Mouse (Mus musculus) CH12.LX (cell line): ENCODE results near the gene Zfp639. TPM values are rescaled to one million over a fixed set of nuclear protein-coding genes. Genes with fewer than 3 reads are reported as not detected.

ENCODE experiments used
- DNase-seq: peaks from one replicate; pipeline ENCODE4 v3.0.0-alpha.2; 2013; ENCODE audit errors: extremely low read depth
- H3K27ac ChIP-seq: 2 replicates; pipeline ENCODE4 v1.5.1; 2012; ENCODE audit warnings: low read depth, mild to moderate bottlenecking, control low read depth, moderate library complexity; ENCODE audit not compliant: insufficient read depth
- H3K27me3 ChIP-seq: replicated peaks from 2 replicates; pipeline ENCODE3; 2012; ENCODE audit warnings: inconsistent platforms
- H3K36me3 ChIP-seq, 2 experiments: replicated peaks in 1 of 2; 2 replicates each; pipeline versions ENCODE3 to v1.6.1; 2012; ENCODE audit warnings: inconsistent platforms in 1 of 2, low read length in 1 of 2, mild to moderate bottlenecking in 1 of 2, mixed read lengths in 1 of 2, moderate library complexity in 1 of 2; ENCODE audit not compliant: control insufficient read depth in 1 of 2, insufficient read depth in 1 of 2
- H3K4me1 ChIP-seq, 2 experiments: 2 replicates each; pipeline ENCODE4 v1.6.1; 2012; ENCODE audit warnings: inconsistent platforms in 1 of 2, moderate library complexity in 1 of 2; ENCODE audit not compliant: insufficient read depth in 2 of 2, control insufficient read depth in 1 of 2
- H3K4me2 ChIP-seq: 2 replicates; pipeline ENCODE4 v1.6.1; 2012; ENCODE audit warnings: low read depth, mild to moderate bottlenecking, control low read depth; ENCODE audit not compliant: poor library complexity, insufficient read depth, severe bottlenecking
- H3K4me3 ChIP-seq, 3 experiments: fragments of 150-350 bp in 1 of 3; sonication (generic) in 1 of 3; replicated peaks in 1 of 3; 2 replicates each; pipeline versions ENCODE3 to v1.5.1; 2011 to 2012; ENCODE audit warnings: low read depth in 2 of 3, low read length in 2 of 3, mild to moderate bottlenecking in 2 of 3, moderate library complexity in 2 of 3, control low read depth in 1 of 3, improper control_type of control experiment in 1 of 3, inconsistent platforms in 1 of 3, mixed read lengths in 1 of 3; ENCODE audit not compliant: poor library complexity in 1 of 3
- H3K79me2 ChIP-seq: replicated peaks from 2 replicates; pipeline ENCODE4 v1.6.1; 2012; ENCODE audit warnings: mild to moderate bottlenecking, moderate library complexity; ENCODE audit not compliant: control insufficient read depth, poor library complexity, insufficient read depth, severe bottlenecking; ENCODE audit errors: extremely low read depth
- H3K9ac ChIP-seq: 2 replicates; pipeline ENCODE4 v1.6.1; 2012; ENCODE audit warnings: low read depth, mild to moderate bottlenecking, control low read depth, moderate library complexity; ENCODE audit not compliant: insufficient read depth
- H3K9me3 ChIP-seq: replicated peaks from 2 replicates; pipeline ENCODE3; 2012; ENCODE audit warnings: low read length, inconsistent platforms, mixed read lengths
- CHD1 ChIP-seq: IDR thresholded peaks from 2 replicates; pipeline ENCODE4 v1.6.1; 2012; ENCODE audit warnings: low read depth, low read length, improper control_type of control experiment, inconsistent platforms
- CTCF ChIP-seq, 2 experiments: IDR thresholded peaks in 1 of 2; conservative IDR thresholded peaks in 1 of 2; 2 replicates each; pipeline ENCODE4 v1.5.1; 2011 to 2012; ENCODE audit warnings: low read depth in 2 of 2, low read length in 2 of 2, improper control_type of control experiment in 1 of 2, inconsistent platforms in 1 of 2, mild to moderate bottlenecking in 1 of 2, moderate library complexity in 1 of 2
- E2F4 ChIP-seq: IDR thresholded peaks from 2 replicates; pipeline ENCODE4 v1.6.1; 2011; ENCODE audit warnings: low read depth, low read length, improper control_type of control experiment; ENCODE audit not compliant: insufficient replicate concordance
- ELF1 ChIP-seq: IDR thresholded peaks from 2 replicates; pipeline ENCODE4 v1.6.1; 2014; ENCODE audit warnings: low read depth, mild to moderate bottlenecking, inconsistent platforms, low read length, improper control_type of control experiment
- EP300 ChIP-seq: IDR thresholded peaks from 2 replicates; pipeline ENCODE4 v1.6.1; 2011; ENCODE audit warnings: low read length, improper control_type of control experiment
- GABPA ChIP-seq: IDR thresholded peaks from 2 replicates; pipeline ENCODE4 v1.6.1; 2012; ENCODE audit warnings: low read depth, low read length, improper control_type of control experiment, inconsistent platforms; ENCODE audit not compliant: insufficient replicate concordance
- HCFC1 ChIP-seq: IDR thresholded peaks from 2 replicates; pipeline ENCODE4 v1.6.1; 2012; ENCODE audit warnings: low read depth, mild to moderate bottlenecking, inconsistent platforms, low read length, improper control_type of control experiment
- IRF4 ChIP-seq: IDR thresholded peaks from 2 replicates; pipeline ENCODE4 v1.6.1; 2014; ENCODE audit warnings: low read depth, mild to moderate bottlenecking, inconsistent platforms, low read length, improper control_type of control experiment
- JUN ChIP-seq: IDR thresholded peaks from 2 replicates; pipeline ENCODE4 v1.6.1; 2011; ENCODE audit warnings: low read depth, mild to moderate bottlenecking, low read length, improper control_type of control experiment, moderate library complexity; ENCODE audit not compliant: insufficient read depth
- JUND ChIP-seq: conservative IDR thresholded peaks from 2 replicates; pipeline ENCODE4 v1.6.1; 2011; ENCODE audit warnings: low read depth, low read length, improper control_type of control experiment
- MAFK ChIP-seq: IDR thresholded peaks from 2 replicates; pipeline ENCODE4 v1.6.1; 2011; ENCODE audit warnings: low read length, improper control_type of control experiment; ENCODE audit not compliant: insufficient replicate concordance
- MAX ChIP-seq: IDR thresholded peaks from 2 replicates; pipeline ENCODE4 v1.6.1; 2011; ENCODE audit warnings: low read length, improper control_type of control experiment
- MAZ ChIP-seq: IDR thresholded peaks from 2 replicates; pipeline ENCODE4 v1.6.1; 2012; ENCODE audit warnings: low read depth, mild to moderate bottlenecking, inconsistent platforms, low read length, improper control_type of control experiment, moderate library complexity
- MEF2A ChIP-seq: IDR thresholded peaks from 2 replicates; pipeline ENCODE4 v1.6.1; 2014; ENCODE audit warnings: low read depth, mild to moderate bottlenecking, inconsistent platforms, low read length, improper control_type of control experiment, borderline replicate concordance
- MXI1 ChIP-seq: IDR thresholded peaks from 2 replicates; pipeline ENCODE4 v1.6.1; 2011; ENCODE audit warnings: mild to moderate bottlenecking, low read depth, low read length, improper control_type of control experiment
- MYC ChIP-seq: IDR thresholded peaks from 2 replicates; pipeline ENCODE4 v1.6.1; 2011; ENCODE audit warnings: low read depth, mild to moderate bottlenecking, improper control_type of control experiment, low read length
- NELFE ChIP-seq: IDR thresholded peaks from 2 replicates; pipeline ENCODE4 v1.6.1; 2011; ENCODE audit warnings: low read depth, low read length, improper control_type of control experiment
- NRF1 ChIP-seq: IDR thresholded peaks from 2 replicates; pipeline ENCODE4 v1.6.1; 2014; ENCODE audit warnings: low read depth, mild to moderate bottlenecking, inconsistent platforms, low read length, improper control_type of control experiment, moderate library complexity
- PAX5 ChIP-seq: IDR thresholded peaks from 2 replicates; pipeline ENCODE4 v1.6.1; 2012; ENCODE audit warnings: low read length, inconsistent platforms, mixed read lengths
- POLR2A ChIP-seq: IDR thresholded peaks from 2 replicates; pipeline ENCODE4 v1.6.1; 2011; ENCODE audit warnings: low read depth, mild to moderate bottlenecking, improper control_type of control experiment, low read length
- POLR2AphosphoS2 ChIP-seq: IDR thresholded peaks from 2 replicates; pipeline ENCODE4 v1.6.1; 2011; ENCODE audit warnings: low read depth, low read length, improper control_type of control experiment
- RAD21 ChIP-seq: IDR thresholded peaks from 2 replicates; pipeline ENCODE4 v1.6.1; 2011; ENCODE audit warnings: low read depth, mild to moderate bottlenecking, low read length, improper control_type of control experiment, moderate library complexity
- RCOR1 ChIP-seq: conservative IDR thresholded peaks from 2 replicates; pipeline ENCODE4 v1.6.1; 2012; ENCODE audit warnings: low read depth, mild to moderate bottlenecking, inconsistent platforms, low read length, improper control_type of control experiment
- SIN3A ChIP-seq: IDR thresholded peaks from 2 replicates; pipeline ENCODE4 v1.6.1; 2012; ENCODE audit warnings: low read length, improper control_type of control experiment, inconsistent platforms
- SMC3 ChIP-seq: IDR thresholded peaks from 2 replicates; pipeline ENCODE4 v1.6.1; 2011; ENCODE audit warnings: low read depth, low read length, improper control_type of control experiment
- TCF12 ChIP-seq: IDR thresholded peaks from 2 replicates; pipeline ENCODE4 v1.6.1; 2014; ENCODE audit warnings: low read depth, mild to moderate bottlenecking, inconsistent platforms, low read length, improper control_type of control experiment
- UBTF ChIP-seq: IDR thresholded peaks from 2 replicates; pipeline ENCODE4 v1.6.1; 2012; ENCODE audit warnings: low read depth, mild to moderate bottlenecking, inconsistent platforms, low read length, improper control_type of control experiment, moderate library complexity
- ZC3H11A ChIP-seq: IDR thresholded peaks from 2 replicates; pipeline ENCODE4 v1.6.1; 2012; ENCODE audit warnings: low read depth, mild to moderate bottlenecking, inconsistent platforms, low read length, improper control_type of control experiment
- ZKSCAN1 ChIP-seq: IDR thresholded peaks from 2 replicates; pipeline ENCODE4 v1.6.1; 2012; ENCODE audit warnings: low read depth, inconsistent platforms, low read length, improper control_type of control experiment, borderline replicate concordance
- ZMIZ1 ChIP-seq: IDR thresholded peaks from 2 replicates; pipeline ENCODE4 v1.6.1; 2012; ENCODE audit warnings: low read depth, mild to moderate bottlenecking, inconsistent platforms, low read length, improper control_type of control experiment
- ZNF384 ChIP-seq: IDR thresholded peaks from 2 replicates; pipeline ENCODE4 v1.6.1; 2012; ENCODE audit warnings: low read depth, low read length, improper control_type of control experiment, inconsistent platforms
- dilution Hi-C: fragments of 300-500 bp; cut with MboI; formaldehyde crosslinking; loops from 2 replicates; pipeline ENCODE4 v1.14.3; 2020; ENCODE audit warnings: low sequenced_read_pairs; ENCODE audit not compliant: extremely low pct_unique_long_range_greater_than_20kb, extremely low pct_ligation_motif_present
- in situ Hi-C: fragments of 300-500 bp; cut with MboI; formaldehyde crosslinking; loops from 3 replicates; pipeline ENCODE4 v1.14.3; 2019; ENCODE audit warnings: low sequenced_read_pairs, low pct_ligation_motif_present, low pct_unique_long_range_greater_than_20kb, mixed read lengths
- polyA plus RNA-seq: library from polyadenylated mRNA; unstranded; fragments of >175 nt; gene quantifications from 2 replicates; pipeline ENCODE4 v1.2.1, GENCODE M21; 2012; ENCODE audit warnings: low read depth; ENCODE audit not compliant: insufficient read length
- total RNA-seq, 2 experiments: library from RNA; depleted of rRNA; stranded (reverse); fragments of 300-350 nt in 1 of 2; fragments of >200 nt in 1 of 2; gene quantifications; 2 replicates each; pipeline ENCODE4 v1.2.3; 2012 to 2014

The Zfp639 gene
- total and polyA plus RNA-seq, 3 experiments: 40.3 to 96.3 (median 43.2) TPM

DNA sequence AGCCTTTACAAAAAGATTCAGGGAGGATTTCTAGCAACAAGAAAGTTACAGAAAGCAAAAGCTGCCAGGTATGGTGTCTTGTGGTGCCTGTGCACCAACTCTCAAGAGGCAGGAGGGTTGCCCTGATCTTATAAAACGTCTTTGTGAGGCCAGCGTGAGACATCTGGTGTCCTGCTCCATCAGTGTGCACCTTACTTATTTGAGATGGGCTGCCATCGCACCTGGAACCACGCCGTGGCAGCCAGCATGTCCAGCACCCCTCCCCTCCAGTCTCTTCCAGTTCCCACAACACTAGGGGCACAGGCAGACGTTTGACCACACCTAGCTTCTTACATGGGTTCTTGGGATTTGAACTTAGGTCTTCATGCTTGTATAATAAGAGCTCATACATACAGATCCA, 21.9 kb upstream of the Zfp639 start:
- Histone ChIP-seq H3K27ac (no peak overlapping the region), H3K9me3 (no peaks in the 10 kb centered on the region), H3K79me2 (no peaks in the 10 kb centered on the region), H3K9ac (no peak overlapping the region), H3K4me2 (no peak overlapping the region)
- dilution Hi-C loops: no loop called here
- DNase-seq: no peak
- in situ Hi-C loops: no loop called here
- TF ChIP-seq CTCF (conservative IDR thresholded peaks at IDR 0.05 in 1 of 2, IDR thresholded peaks at IDR 0.05 in 1 of 2; ENCODE audit: low read depth in 2 of 2, low read length in 2 of 2) (no peak), IRF4 (no peak), MAX (no peak), E2F4 (no peak), POLR2AphosphoS2 (no peak), MAFK (no peak), ZKSCAN1 (no peak), POLR2A (no peak), TCF12 (no peak), NELFE (no peak), ZMIZ1 (no peak), ZC3H11A (no peak), EP300 (no peak), SMC3 (no peak), MXI1 (no peak)
- TF ChIP-seq, all 38 proteins: peak for 0
- Histone ChIP-seq H3K27me3 (no peaks in the 10 kb centered on the region), H3K4me3 (no peak overlapping the region), H3K4me1 (peaks cover 29 to 67% of the 10 kb centered on the region in 2 experiments), H3K36me3 (no peaks in the 10 kb centered on the region)

DNA sequence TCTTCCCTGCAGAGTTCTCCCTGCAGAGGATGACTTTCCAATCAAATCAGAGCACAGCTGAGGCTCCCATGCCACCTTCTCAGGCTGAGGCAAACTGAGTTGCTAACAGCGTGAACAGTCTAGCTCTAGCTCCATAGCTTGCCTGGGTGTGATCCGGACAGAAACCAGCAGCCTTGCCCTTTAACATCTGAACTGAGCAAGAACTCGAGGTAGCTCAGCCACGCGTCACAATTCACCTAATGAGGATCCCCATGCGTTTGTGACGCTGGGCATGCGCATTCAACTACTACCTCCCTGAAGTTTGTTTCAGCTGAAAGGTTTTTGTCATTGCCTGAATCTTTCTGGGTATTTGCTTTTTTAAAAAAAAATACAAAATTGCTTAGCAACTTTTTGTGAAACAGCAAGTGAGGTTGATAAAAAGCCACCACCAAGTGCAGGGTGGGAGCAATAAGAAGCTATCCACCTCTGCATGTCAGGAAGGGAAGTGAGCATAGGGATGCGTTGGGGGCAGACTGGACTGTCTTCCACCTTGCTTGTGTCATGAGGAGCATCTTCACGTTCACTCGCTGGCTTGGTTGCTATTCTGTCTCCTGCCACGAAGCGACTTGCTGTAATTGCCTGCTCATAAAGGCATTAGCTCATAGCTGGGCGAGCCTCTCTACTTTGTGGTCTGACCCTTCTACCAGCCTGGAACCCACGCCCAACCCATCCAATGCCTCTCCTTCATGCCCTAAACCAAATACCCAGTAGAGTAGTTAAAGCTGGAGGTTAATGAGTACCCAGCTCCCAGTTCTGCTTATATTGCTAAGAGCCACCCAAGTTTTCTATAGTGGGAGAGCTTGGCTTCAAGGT, 19.8 kb upstream of the Zfp639 start:
- no peaks in the 10 kb centered on the region for H3K36me3 ChIP-seq
- no peaks in the 10 kb centered on the region for H3K79me2 ChIP-seq
- in situ Hi-C loops: loop anchor here (10.0 kb wide), 1 partner anchor 116 kb away; no protein-coding TSS in a partner anchor
- no peaks in the 10 kb centered on the region for H3K27me3 ChIP-seq
- peaks cover 39 to 89% of the 10 kb centered on the region in 2 experiments for H3K4me1 ChIP-seq
- H3K9ac ChIP-seq: peak overlapping the region; percentile 12
- peak overlapping the region; percentile 93 for H3K4me2 ChIP-seq
- peak; percentile 93 for DNase-seq
- peak overlapping the region; percentile 11 to 29 (median 26) for H3K4me3 ChIP-seq
- H3K9me3 ChIP-seq: no peaks in the 10 kb centered on the region
- H3K27ac ChIP-seq: peak overlapping the region; percentile 100
- dilution Hi-C loops: no loop called here
- TF ChIP-seq RAD21: no peak
- peak; percentile 21; the same call in 1 of the 2 replicates for TF ChIP-seq MAFK
- TF ChIP-seq MXI1: peak; percentile 51
- TF ChIP-seq MYC: peak; percentile 93
- no peak for TF ChIP-seq GABPA
- peak; percentile 83 for TF ChIP-seq SIN3A
- 0 out of 2 replicates have a peak, but pooled peaks have one; percentile 30 for TF ChIP-seq MAZ
- TF ChIP-seq CTCF (conservative IDR thresholded peaks at IDR 0.05 in 1 of 2, IDR thresholded peaks at IDR 0.05 in 1 of 2; ENCODE audit: low read depth in 2 of 2, low read length in 2 of 2): no peak
- TF ChIP-seq MEF2A: no peak; the same call in 1 of the 2 replicates
- peak; percentile 51 for TF ChIP-seq ELF1
- no peak for TF ChIP-seq PAX5
- peak; percentile 90 for TF ChIP-seq NRF1
- TF ChIP-seq ZKSCAN1: no peak
- TF ChIP-seq HCFC1: no peak
- peak; percentile 17; the same call in 1 of the 2 replicates for TF ChIP-seq UBTF
- no peak for TF ChIP-seq JUN
- TF ChIP-seq CHD1: peak; percentile 92; the same call in 1 of the 2 replicates
- TF ChIP-seq IRF4: 0 out of 2 replicates have a peak, but pooled peaks have one; percentile 24
- TF ChIP-seq RCOR1: 0 out of 2 replicates have a peak, but pooled peaks have one; percentile 32
- TF ChIP-seq ZNF384: no peak
- TF ChIP-seq NELFE: peak; percentile 53
- no peak for TF ChIP-seq JUND
